Mouse (Mus musculus): ENCODE measurements around the gene Foxb1. TPM values are rescaled to one million over a fixed set of nuclear protein-coding genes. Genes with fewer than 3 reads are reported as not detected.

Gene Foxb1
- polyA plus RNA-seq, 1 experiment from 2014 or later, result not detected

DNA sequence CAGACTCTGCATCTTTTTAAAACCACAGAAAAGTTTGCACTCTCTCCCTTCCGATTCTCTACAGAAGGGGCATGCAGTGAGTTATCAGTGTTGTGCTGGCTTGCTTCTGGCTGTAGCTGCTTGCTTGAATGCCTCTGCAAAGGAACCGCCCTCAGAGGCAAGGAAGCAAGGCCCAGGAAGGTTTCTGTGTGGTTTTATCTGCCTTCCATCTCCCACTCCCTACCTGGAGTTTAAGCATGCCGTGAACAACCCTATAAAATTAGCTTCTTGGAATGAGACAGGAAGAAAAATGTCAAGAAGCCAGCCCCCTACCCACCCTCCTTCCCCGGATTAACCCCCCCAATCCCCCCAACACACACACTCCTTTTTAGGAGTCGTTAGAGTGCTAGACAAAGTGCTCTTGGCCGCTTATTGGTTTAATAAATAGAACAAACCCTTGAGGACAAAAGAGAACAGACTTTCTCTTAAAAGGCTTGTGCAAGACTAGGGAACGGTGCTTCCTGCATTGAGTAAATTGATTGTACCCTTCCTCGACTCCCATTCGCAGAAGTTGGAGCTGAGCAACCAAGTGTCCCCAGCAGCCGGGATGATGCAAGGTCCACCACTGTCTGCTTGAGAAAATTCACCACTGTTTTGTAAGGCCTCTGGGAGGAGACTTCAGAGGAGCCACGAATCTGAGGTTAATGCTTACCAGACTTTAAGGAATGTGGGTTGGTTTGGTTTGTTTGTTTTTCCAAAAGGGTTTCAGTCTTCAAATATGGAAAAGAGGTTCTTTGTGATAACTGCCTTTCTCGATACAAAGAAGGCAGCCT lies 47.8 kb downstream of the Foxb1 start:
- WGBS, result 44% methylated on average over 12 of the region's 12 CpGs
- Histone ChIP-seq H3K27ac (replicated peaks) (no peak overlapping the region; the same call in 1 of the 2 replicates), H3K9ac (no peak overlapping the region), H3K4me1 (peaks cover 29% of the 10 kb centered on the region), H3K27me3 (replicated peaks) (no peaks in the 10 kb centered on the region), H3K9me3 (peaks cover 5% of the 10 kb centered on the region), H3K4me2 (no peak overlapping the region), H3K4me3 (no peak overlapping the region), H3K36me3 (no peaks in the 10 kb centered on the region)
- ATAC-seq (ENCODE audit: extremely low read depth, insufficient number of reproducible peaks, low FRiP score, low TSS enrichment), result no peak

Other genes starting within 250 kb of the Foxb1 start
- 99.8 and 114 TPM in 2 replicates for gene Bnip2, start 228.5 kb upstream of the Foxb1 start, polyA plus RNA-seq (2015; fragmentation: Nextera tagmentation; extraction: Ambion mirVana)

Measured in heart, embryonic 13.5 days (tissue).